Mouse (Mus musculus): ENCODE measurements at regions not wholly inside any gene's neighbourhood (a gene's known extent, or its start where the extent isn't known, plus 50 kb on each side); places are given as distances from the start of the nearest gene placed in this dataset.

- H3K9ac ChIP-seq = no peak overlapping the region
- ATAC-seq = no peak
- 71% methylated on average over 4 of the region's 4 CpGs for WGBS
- H3K9me3 ChIP-seq (ENCODE audit: low read length) = no peaks in the 10 kb centered on the region
- no peaks in the 10 kb centered on the region for H3K4me1 ChIP-seq (ENCODE audit: insufficient read depth)
- H3K27me3 ChIP-seq (ENCODE audit: insufficient read depth, low read length) = no peaks in the 10 kb centered on the region
- no peak for TF ChIP-seq CTCF (IDR thresholded peaks at IDR 0.05; ENCODE audit: low read depth)
- no peaks in the 10 kb centered on the region for H3K36me3 ChIP-seq (ENCODE audit: insufficient read depth)
- no peak overlapping the region for H3K4me3 ChIP-seq (ENCODE audit: low read depth, low read length)
- no peak for DNase-seq
- no peak overlapping the region for H3K4me2 ChIP-seq (ENCODE audit: low read depth)
- H3K27ac ChIP-seq (ENCODE audit: low read depth, low read length) = no peak overlapping the region
Measured at GRCm38 (mm10) chr1:138719297-138719696, 99.4 kb upstream of the Nek7 start.

- ATAC-seq = no peak
- H3K4me3 ChIP-seq (ENCODE audit: low read depth, low read length) = no peak overlapping the region
- no peaks in the 10 kb centered on the region for H3K9me3 ChIP-seq (ENCODE audit: low read length)
- no peak for TF ChIP-seq CTCF (IDR thresholded peaks at IDR 0.05; ENCODE audit: low read depth)
- no peaks in the 10 kb centered on the region for H3K27me3 ChIP-seq (ENCODE audit: insufficient read depth, low read length)
- no peaks in the 10 kb centered on the region for H3K4me1 ChIP-seq (ENCODE audit: insufficient read depth)
- no peak for DNase-seq
- H3K9ac ChIP-seq = no peak overlapping the region
- no peak overlapping the region for H3K4me2 ChIP-seq (ENCODE audit: low read depth)
- WGBS = 64% methylated on average over 5 of the region's 5 CpGs
- H3K36me3 ChIP-seq (ENCODE audit: insufficient read depth) = no peaks in the 10 kb centered on the region
- no peak overlapping the region for H3K27ac ChIP-seq (ENCODE audit: low read depth, low read length)
Measured at GRCm38 (mm10) chr1:138716991-138717390, 97.0 kb upstream of the Nek7 start.

GRCm38 (mm10) chr1:138715162-138715561 is 95.2 kb upstream of the Nek7 start:
- WGBS = 75% methylated on average over 3 of the region's 3 CpGs
- H3K4me3 ChIP-seq (ENCODE audit: low read depth, low read length) = no peak overlapping the region
- no peak overlapping the region for H3K4me2 ChIP-seq (ENCODE audit: low read depth)
- no peaks in the 10 kb centered on the region for H3K4me1 ChIP-seq (ENCODE audit: insufficient read depth)
- no peak for TF ChIP-seq CTCF (IDR thresholded peaks at IDR 0.05; ENCODE audit: low read depth)
- H3K27ac ChIP-seq (ENCODE audit: low read depth, low read length) = no peak overlapping the region
- DNase-seq (no peak), ATAC-seq (no peak)
- no peaks in the 10 kb centered on the region for H3K36me3 ChIP-seq (ENCODE audit: insufficient read depth)
- no peak overlapping the region for H3K9ac ChIP-seq
- H3K9me3 ChIP-seq (ENCODE audit: low read length) = no peaks in the 10 kb centered on the region
- no peaks in the 10 kb centered on the region for H3K27me3 ChIP-seq (ENCODE audit: insufficient read depth, low read length)

GRCm38 (mm10) chr1:138709229-138709608 is 89.3 kb upstream of the Nek7 start:
- Histone ChIP-seq H3K27ac (ENCODE audit: low read depth, low read length) (no peak overlapping the region), H3K9me3 (ENCODE audit: low read length) (no peaks in the 10 kb centered on the region), H3K36me3 (ENCODE audit: insufficient read depth) (no peaks in the 10 kb centered on the region), H3K27me3 (ENCODE audit: insufficient read depth, low read length) (no peaks in the 10 kb centered on the region), H3K9ac (no peak overlapping the region), H3K4me1 (ENCODE audit: insufficient read depth) (no peaks in the 10 kb centered on the region), H3K4me3 (ENCODE audit: low read depth, low read length) (no peak overlapping the region), H3K4me2 (ENCODE audit: low read depth) (no peak overlapping the region)
- no peak for TF ChIP-seq CTCF (IDR thresholded peaks at IDR 0.05; ENCODE audit: low read depth)
- WGBS = 71% methylated on average over 2 of the region's 2 CpGs
- no peak for DNase-seq
- no peak for ATAC-seq

GRCm38 (mm10) chr1:138708507-138709228 is 88.7 kb upstream of the Nek7 start:
- DNase-seq = no peak
- 63% methylated on average over 7 of the region's 7 CpGs for WGBS
- Histone ChIP-seq H3K36me3 (ENCODE audit: insufficient read depth) (no peaks in the 10 kb centered on the region), H3K4me1 (ENCODE audit: insufficient read depth) (no peaks in the 10 kb centered on the region), H3K9me3 (ENCODE audit: low read length) (no peaks in the 10 kb centered on the region), H3K4me3 (ENCODE audit: low read depth, low read length) (no peak overlapping the region), H3K9ac (no peak overlapping the region), H3K27ac (ENCODE audit: low read depth, low read length) (no peak overlapping the region), H3K27me3 (ENCODE audit: insufficient read depth, low read length) (no peaks in the 10 kb centered on the region), H3K4me2 (ENCODE audit: low read depth) (no peak overlapping the region)
- ATAC-seq = no peak
- TF ChIP-seq CTCF (IDR thresholded peaks at IDR 0.05; ENCODE audit: low read depth) = no peak

- Histone ChIP-seq H3K27me3 (ENCODE audit: insufficient read depth, low read length) (no peaks in the 10 kb centered on the region), H3K4me1 (ENCODE audit: insufficient read depth) (no peaks in the 10 kb centered on the region), H3K9me3 (ENCODE audit: low read length) (no peaks in the 10 kb centered on the region), H3K4me3 (ENCODE audit: low read depth, low read length) (no peak overlapping the region), H3K36me3 (ENCODE audit: insufficient read depth) (no peaks in the 10 kb centered on the region), H3K9ac (no peak overlapping the region), H3K4me2 (ENCODE audit: low read depth) (no peak overlapping the region), H3K27ac (ENCODE audit: low read depth, low read length) (no peak overlapping the region)
- 21% methylated on average over 3 of the region's 3 CpGs for WGBS
- no peak for TF ChIP-seq CTCF (IDR thresholded peaks at IDR 0.05; ENCODE audit: low read depth)
- DNase-seq = no peak
- ATAC-seq = no peak
Measured at GRCm38 (mm10) chr1:138707913-138708312, 88.0 kb upstream of the Nek7 start.

- H3K9me3 ChIP-seq (ENCODE audit: low read length) = no peaks in the 10 kb centered on the region
- no peaks in the 10 kb centered on the region for H3K36me3 ChIP-seq (ENCODE audit: insufficient read depth)
- no peak overlapping the region for H3K4me2 ChIP-seq (ENCODE audit: low read depth)
- DNase-seq (no peak), ATAC-seq (no peak)
- 56% methylated on average over 5 of the region's 5 CpGs for whole genome bisulfite sequencing
- H3K9ac ChIP-seq = no peak overlapping the region
- peak; percentile 11; the same call in 1 of the 2 replicates for TF ChIP-seq CTCF (IDR thresholded peaks at IDR 0.05; ENCODE audit: low read depth)
- no peaks in the 10 kb centered on the region for H3K27me3 ChIP-seq (ENCODE audit: insufficient read depth, low read length)
- H3K4me1 ChIP-seq (ENCODE audit: insufficient read depth) = no peaks in the 10 kb centered on the region
- H3K4me3 ChIP-seq (ENCODE audit: low read depth, low read length) = no peak overlapping the region
- no peak overlapping the region for H3K27ac ChIP-seq (ENCODE audit: low read depth, low read length)
Measured at GRCm38 (mm10) chr1:138703291-138703690, 83.3 kb upstream of the Nek7 start.
